Mouse (Mus musculus) thymus, postnatal 36 days (tissue): Measurements from ENCODE around the gene Apol9b.

ENCODE experiments used
- DNase-seq, 2 experiments: peaks; one replicate each; pipeline ENCODE4 v3.0.0; 2022; ENCODE audit warnings: mixed read lengths in 2 of 2

Apol9b gene

GRCm38 (mm10) chr15:77748414-77748813, 19.6 kb downstream of the Apol9b start:
- no peak for DNase-seq

GRCm38 (mm10) chr15:77749717-77750116, 20.9 kb downstream of the Apol9b start:
- no peak for DNase-seq

GRCm38 (mm10) chr15:77750461-77750860, 21.6 kb downstream of the Apol9b start:
- peak; percentile 54 to 60 for DNase-seq

GRCm38 (mm10) chr15:77752443-77752842, 23.6 kb downstream of the Apol9b start:
- DNase-seq = no peak

- no peak for DNase-seq
Observed at GRCm38 (mm10) chr15:77755132-77755531, 26.3 kb downstream of the Apol9b start.

GRCm38 (mm10) chr15:77756081-77756480, 27.2 kb downstream of the Apol9b start:
- no peak for DNase-seq

- peak; percentile 56 for DNase-seq
Observed at GRCm38 (mm10) chr15:77756848-77757247, 28.0 kb downstream of the Apol9b start, which contains the start of gene Apol8. Apol8 (minus strand) TSS chr15:77757003.

- no peak for DNase-seq
Observed at GRCm38 (mm10) chr15:77757586-77758226, 28.9 kb downstream of the Apol9b start.

GRCm38 (mm10) chr15:77760037-77760436, 31.2 kb downstream of the Apol9b start:
- no peak for DNase-seq

- no peak for DNase-seq
Observed at GRCm38 (mm10) chr15:77761083-77761482, 32.2 kb downstream of the Apol9b start.

GRCm38 (mm10) chr15:77761561-77762380, 32.9 kb downstream of the Apol9b start:
- peak; percentile 60 to 70 for DNase-seq

GRCm38 (mm10) chr15:77763050-77763449, 34.2 kb downstream of the Apol9b start:
- DNase-seq = no peak

GRCm38 (mm10) chr15:77763702-77764101, 34.9 kb downstream of the Apol9b start:
- no peak for DNase-seq

- DNase-seq = no peak
Observed at GRCm38 (mm10) chr15:77764391-77765006, 35.7 kb downstream of the Apol9b start.

GRCm38 (mm10) chr15:77765484-77766093, 36.8 kb downstream of the Apol9b start:
- no peak for DNase-seq

GRCm38 (mm10) chr15:77766981-77767380, 38.1 kb downstream of the Apol9b start:
- DNase-seq = no peak

GRCm38 (mm10) chr15:77770341-77770740, 41.5 kb downstream of the Apol9b start:
- no peak for DNase-seq

- DNase-seq = no peak
Observed at GRCm38 (mm10) chr15:77770942-77771341, 42.1 kb downstream of the Apol9b start.

- DNase-seq = no peak
Observed at GRCm38 (mm10) chr15:77773099-77773915, 44.5 kb downstream of the Apol9b start.

GRCm38 (mm10) chr15:77774303-77774702, 45.5 kb downstream of the Apol9b start:
- DNase-seq = no peak

GRCm38 (mm10) chr15:77775186-77775963, 46.5 kb downstream of the Apol9b start:
- peak; percentile 78 to 84 for DNase-seq
